Mouse (Mus musculus): ENCODE results near the gene Gnpnat1. TPM values are rescaled to one million over a fixed set of nuclear protein-coding genes. Genes with fewer than 3 reads are reported as not detected.
"Not testable (repeated sequence)": the region's sequence is repeated elsewhere in the genome, so short reads cannot be mapped to it uniquely, and the experiment has no call there.

Gnpnat1 gene
- 24.1 and 25.0 TPM in 2 replicates for polyA plus RNA-seq (2015; fragmentation: Nextera tagmentation; extraction: Ambion mirVana)

GRCm38 (mm10) chr14:45404813-45405212, at the start of gene Gnpnat1:
Gnpnat1 (minus strand) TSS chr14:45404913.
- H3K9ac ChIP-seq; ATAC-seq; H3K4me3 ChIP-seq; H3K9me3 ChIP-seq (replicated peaks); H3K4me1 ChIP-seq; H3K4me2 ChIP-seq; H3K27ac ChIP-seq; H3K36me3 ChIP-seq (ENCODE audit: poor library complexity, severe bottlenecking); H3K27me3 ChIP-seq: not testable (repeated sequence)
- WGBS = 89% methylated on average over 2 of the region's 3 CpGs

DNA sequence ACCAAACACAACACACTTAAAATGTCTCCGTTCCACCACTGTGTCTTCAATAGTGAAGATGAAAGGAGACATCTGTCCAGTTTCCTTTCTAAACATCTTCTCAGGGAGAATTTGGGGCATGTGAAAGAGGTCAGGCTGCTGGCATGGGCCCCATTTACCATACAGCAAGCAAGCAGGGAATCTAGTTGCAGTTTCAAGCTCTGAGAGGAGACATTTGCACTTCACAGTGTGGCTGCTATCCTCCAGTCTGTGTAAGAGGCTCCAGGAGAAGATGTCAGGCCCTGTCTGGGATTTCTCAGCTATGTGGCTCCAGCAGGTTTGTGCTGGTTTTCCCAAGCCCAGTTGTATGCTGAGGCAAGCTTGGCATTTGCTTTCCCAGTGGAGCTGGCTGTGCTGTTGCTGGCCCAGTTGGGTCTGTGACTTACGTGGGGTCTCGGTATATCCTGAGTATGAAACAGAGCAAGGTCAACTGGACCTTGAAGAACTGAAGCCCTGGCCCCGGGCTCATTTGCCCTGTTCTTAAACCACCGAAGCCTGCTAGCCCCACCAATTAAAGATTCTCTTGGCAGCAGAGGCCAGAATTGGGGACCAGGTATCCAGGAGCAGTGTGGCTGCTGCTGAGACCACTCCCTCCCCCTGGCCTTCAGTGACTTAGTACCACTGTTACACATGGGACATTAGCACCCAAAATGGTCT, 49.0 kb upstream of the Gnpnat1 start:
- H3K4me2 ChIP-seq = no peak overlapping the region
- no peaks in the 10 kb centered on the region for H3K27me3 ChIP-seq
- H3K4me1 ChIP-seq = peaks cover 22% of the 10 kb centered on the region
- no peaks in the 10 kb centered on the region for H3K36me3 ChIP-seq (ENCODE audit: poor library complexity, severe bottlenecking)
- H3K9ac ChIP-seq = no peak overlapping the region
- no peak overlapping the region for H3K4me3 ChIP-seq
- ATAC-seq = no peak
- WGBS = 68% methylated on average over 5 of the region's 5 CpGs
- H3K9me3 ChIP-seq (replicated peaks) = no peaks in the 10 kb centered on the region
- H3K27ac ChIP-seq = no peak overlapping the region

GRCm38 (mm10) chr14:45452861-45453512, 48.3 kb upstream of the Gnpnat1 start:
- Histone ChIP-seq H3K9ac (no peak overlapping the region), H3K27ac (no peak overlapping the region), H3K27me3 (no peaks in the 10 kb centered on the region), H3K9me3 (replicated peaks) (no peaks in the 10 kb centered on the region), H3K36me3 (ENCODE audit: poor library complexity, severe bottlenecking) (no peaks in the 10 kb centered on the region), H3K4me3 (no peak overlapping the region), H3K4me2 (no peak overlapping the region), H3K4me1 (peaks cover 22% of the 10 kb centered on the region)
- 29% methylated on average over 11 of the region's 11 CpGs for WGBS
- ATAC-seq = no peak

DNA sequence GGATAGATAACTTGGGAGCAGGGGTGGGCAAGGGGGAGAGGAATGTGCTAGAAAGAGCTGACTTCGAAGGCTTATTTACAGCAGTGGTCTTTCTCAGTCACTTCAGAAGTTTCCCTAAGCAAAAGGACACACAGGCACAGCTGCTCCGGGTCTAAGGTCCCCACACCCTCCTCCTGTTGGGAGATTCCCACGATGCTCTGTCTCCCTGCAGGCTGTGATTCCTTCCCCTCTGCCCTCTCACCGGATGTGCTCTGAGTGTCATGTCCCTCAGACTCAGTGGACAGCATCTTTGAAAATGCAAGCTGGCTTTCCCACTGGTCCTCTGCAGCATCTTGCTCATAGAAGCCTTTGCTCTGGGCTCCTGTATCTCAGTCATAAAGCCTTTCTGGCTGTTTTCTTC, 47.4 kb upstream of the Gnpnat1 start:
- Histone ChIP-seq H3K9ac (no peak overlapping the region), H3K27me3 (no peaks in the 10 kb centered on the region), H3K36me3 (ENCODE audit: poor library complexity, severe bottlenecking) (no peaks in the 10 kb centered on the region), H3K4me2 (no peak overlapping the region), H3K9me3 (replicated peaks) (no peaks in the 10 kb centered on the region), H3K27ac (no peak overlapping the region), H3K4me3 (no peak overlapping the region), H3K4me1 (peaks cover 22% of the 10 kb centered on the region)
- 57% methylated on average over 4 of the region's 4 CpGs for WGBS
- no peak for ATAC-seq

DNA sequence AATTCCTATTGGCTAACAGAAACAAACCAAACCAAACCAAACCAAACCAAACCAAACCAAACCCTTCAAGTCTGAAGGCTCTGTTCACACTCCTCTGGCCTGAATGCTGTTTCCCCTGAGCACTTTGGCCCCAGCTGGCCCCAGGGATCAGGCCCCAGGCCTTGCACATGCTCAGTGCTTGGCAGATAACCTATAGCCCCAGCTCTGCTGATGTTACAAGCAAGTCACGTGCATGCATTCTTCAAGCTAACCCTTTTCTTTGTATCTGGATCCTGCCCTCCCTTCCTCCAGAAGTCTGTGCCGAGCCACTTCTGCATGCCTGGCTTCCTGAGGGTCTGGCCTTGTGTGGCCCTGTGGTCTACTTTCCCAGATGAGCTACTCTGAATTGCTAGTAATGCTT, 46.4 kb upstream of the Gnpnat1 start:
- ATAC-seq = no peak

DNA sequence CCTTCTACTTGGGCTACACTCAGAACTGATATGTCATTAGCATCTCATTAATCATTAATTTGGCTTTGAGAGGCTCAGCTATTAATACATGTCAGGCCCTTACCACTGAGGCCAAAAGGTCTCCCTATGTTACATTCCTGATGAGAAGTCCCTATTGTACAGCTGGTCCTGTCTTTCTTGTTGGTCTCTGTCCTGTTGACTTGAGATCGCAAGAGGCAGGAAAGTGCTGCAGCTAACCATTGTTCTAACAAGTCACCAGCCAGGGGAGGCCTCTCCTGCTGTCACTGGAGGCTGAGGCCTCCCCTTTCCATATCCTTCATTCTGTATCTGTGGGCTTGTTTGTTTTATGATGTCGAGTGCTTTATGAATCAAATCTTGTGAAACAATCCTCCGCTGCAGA, 42.1 kb upstream of the Gnpnat1 start:
- no peak overlapping the region for H3K9ac ChIP-seq
- no peak overlapping the region for H3K4me2 ChIP-seq
- no peaks in the 10 kb centered on the region for H3K4me1 ChIP-seq
- WGBS = 76% methylated on average over 3 of the region's 3 CpGs
- H3K27me3 ChIP-seq = no peaks in the 10 kb centered on the region
- no peaks in the 10 kb centered on the region for H3K36me3 ChIP-seq (ENCODE audit: poor library complexity, severe bottlenecking)
- no peak for ATAC-seq
- no peak overlapping the region for H3K4me3 ChIP-seq
- H3K9me3 ChIP-seq (replicated peaks) = no peaks in the 10 kb centered on the region
- no peak overlapping the region for H3K27ac ChIP-seq

More for the DNA sequence above, 46.4 kb upstream of the Gnpnat1 start:
- Histone ChIP-seq H3K9me3 (replicated peaks) (no peaks in the 10 kb centered on the region), H3K27me3 (no peaks in the 10 kb centered on the region), H3K4me3 (no peak overlapping the region), H3K9ac (no peak overlapping the region), H3K36me3 (ENCODE audit: poor library complexity, severe bottlenecking) (no peaks in the 10 kb centered on the region), H3K27ac (no peak overlapping the region), H3K4me2 (no peak overlapping the region), H3K4me1 (peaks cover 18% of the 10 kb centered on the region)
- WGBS = 15% methylated on average over 2 of the region's 2 CpGs

GRCm38 (mm10) chr14:45445445-45445844, 40.7 kb upstream of the Gnpnat1 start:
- no peak overlapping the region for H3K27ac ChIP-seq
- no peak overlapping the region for H3K4me3 ChIP-seq
- H3K4me1 ChIP-seq = no peaks in the 10 kb centered on the region
- H3K9me3 ChIP-seq (replicated peaks) = no peaks in the 10 kb centered on the region
- ATAC-seq = no peak
- H3K4me2 ChIP-seq = no peak overlapping the region
- WGBS = 79% methylated on average over 12 of the region's 12 CpGs
- H3K27me3 ChIP-seq = no peaks in the 10 kb centered on the region
- no peaks in the 10 kb centered on the region for H3K36me3 ChIP-seq (ENCODE audit: poor library complexity, severe bottlenecking)
- H3K9ac ChIP-seq = no peak overlapping the region

GRCm38 (mm10) chr14:45444870-45445269, 40.2 kb upstream of the Gnpnat1 start:
- Histone ChIP-seq H3K9me3 (replicated peaks) (no peaks in the 10 kb centered on the region), H3K27ac (no peak overlapping the region), H3K4me3 (no peak overlapping the region), H3K27me3 (no peaks in the 10 kb centered on the region), H3K36me3 (ENCODE audit: poor library complexity, severe bottlenecking) (no peaks in the 10 kb centered on the region), H3K4me2 (no peak overlapping the region), H3K4me1 (no peaks in the 10 kb centered on the region), H3K9ac (no peak overlapping the region)
- ATAC-seq = no peak
- 45% methylated on average over 7 of the region's 7 CpGs for WGBS

- H3K9me3 ChIP-seq (replicated peaks) = no peaks in the 10 kb centered on the region
- H3K27me3 ChIP-seq = no peaks in the 10 kb centered on the region
- no peaks in the 10 kb centered on the region for H3K36me3 ChIP-seq (ENCODE audit: poor library complexity, severe bottlenecking)
- H3K9ac ChIP-seq = no peak overlapping the region
- no peak overlapping the region for H3K4me2 ChIP-seq
- H3K4me3 ChIP-seq = no peak overlapping the region
- no peak overlapping the region for H3K27ac ChIP-seq
- WGBS = 82% methylated on average over 12 of the region's 12 CpGs
- no peak for ATAC-seq
- no peaks in the 10 kb centered on the region for H3K4me1 ChIP-seq
Observed at GRCm38 (mm10) chr14:45442781-45443560, 38.3 kb upstream of the Gnpnat1 start.

GRCm38 (mm10) chr14:45441291-45441690, 36.6 kb upstream of the Gnpnat1 start:
- Histone ChIP-seq H3K27ac (no peak overlapping the region), H3K4me2 (no peak overlapping the region), H3K9ac (no peak overlapping the region), H3K4me3 (no peak overlapping the region), H3K36me3 (ENCODE audit: poor library complexity, severe bottlenecking) (no peaks in the 10 kb centered on the region), H3K4me1 (no peaks in the 10 kb centered on the region), H3K9me3 (replicated peaks) (no peaks in the 10 kb centered on the region), H3K27me3 (no peaks in the 10 kb centered on the region)
- no peak for ATAC-seq
- WGBS = 89% methylated on average over 6 of the region's 6 CpGs

DNA sequence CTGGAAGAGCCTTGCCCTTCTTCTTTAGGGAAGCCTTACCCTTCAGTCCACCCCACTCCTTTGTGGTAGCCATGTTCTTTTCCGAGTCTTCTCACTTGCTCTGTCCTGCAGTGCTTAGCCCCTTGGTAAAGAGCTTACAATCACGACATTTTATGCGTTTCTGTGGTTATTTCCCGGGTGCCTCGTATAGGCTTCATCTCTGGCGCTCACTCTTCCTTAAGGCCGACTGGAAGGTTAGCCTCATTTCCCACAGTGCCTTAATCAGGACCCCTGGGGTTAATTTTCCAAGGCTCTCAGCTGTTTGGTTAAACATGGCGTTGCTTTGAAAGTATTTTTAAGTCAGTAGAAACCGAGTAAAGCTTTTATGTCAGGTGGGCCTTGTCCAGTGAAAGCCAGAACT, 34.7 kb upstream of the Gnpnat1 start:
- Histone ChIP-seq H3K9ac (no peak overlapping the region), H3K36me3 (ENCODE audit: poor library complexity, severe bottlenecking) (no peaks in the 10 kb centered on the region), H3K9me3 (replicated peaks) (no peaks in the 10 kb centered on the region), H3K4me1 (no peaks in the 10 kb centered on the region), H3K27me3 (no peaks in the 10 kb centered on the region), H3K27ac (no peak overlapping the region), H3K4me3 (no peak overlapping the region), H3K4me2 (no peak overlapping the region)
- 76% methylated on average over 9 of the region's 9 CpGs for WGBS
- no peak for ATAC-seq

DNA sequence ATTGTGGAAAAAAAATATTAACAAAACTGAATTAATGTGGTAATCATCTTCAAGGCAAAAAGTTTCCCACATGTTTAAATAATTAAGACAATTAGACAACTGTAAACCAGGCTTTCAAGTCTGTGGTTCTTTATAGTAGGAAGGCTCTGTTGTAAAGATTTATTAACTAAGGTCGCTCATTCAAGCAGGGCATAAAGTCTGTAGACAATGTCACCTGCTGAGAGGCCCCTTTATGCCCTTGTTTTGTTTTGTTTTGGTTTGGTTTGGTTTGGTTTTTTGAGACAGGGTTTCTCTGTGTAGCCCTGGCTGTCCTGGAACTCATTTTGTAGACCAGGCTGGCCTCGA, 34.2 kb upstream of the Gnpnat1 start:
- no peaks in the 10 kb centered on the region for H3K27me3 ChIP-seq
- H3K27ac ChIP-seq = no peak overlapping the region
- H3K4me3 ChIP-seq = no peak overlapping the region
- H3K36me3 ChIP-seq (ENCODE audit: poor library complexity, severe bottlenecking) = no peaks in the 10 kb centered on the region
- no peak for ATAC-seq
- no peak overlapping the region for H3K9ac ChIP-seq
- 77% methylated on average over 2 of the region's 2 CpGs for WGBS
- no peaks in the 10 kb centered on the region for H3K4me1 ChIP-seq
- H3K9me3 ChIP-seq (replicated peaks) = no peaks in the 10 kb centered on the region
- no peak overlapping the region for H3K4me2 ChIP-seq
